Mouse (Mus musculus) forebrain, embryonic 14.5 days (tissue): Measurements from ENCODE around the gene Olfr433. TPM values are rescaled to one million over a fixed set of nuclear protein-coding genes. Genes with fewer than 3 reads are reported as not detected.
"Not testable (repeated sequence)": the region's sequence is repeated elsewhere in the genome, so short reads cannot be mapped to it uniquely, and the experiment has no call there.

Experiments
- ATAC-seq: fragments of 200-750 bp; cut with Nextera tagmentation; 2 replicates; pipeline ENCODE4 v1.8.0; 2017; ENCODE audit warnings: mild to moderate bottlenecking, moderate library complexity
- DNase-seq: peaks from one replicate; pipeline ENCODE4 v3.0.0-alpha.2; 2015; ENCODE audit warnings: low spot score
- H3K27ac ChIP-seq: fragments of 300-500 bp; sonication (generic); 2 replicates; pipeline ENCODE4 v1.5.1; 2014; ENCODE audit warnings: low read depth, mild to moderate bottlenecking, control low read depth, low read length, moderate library complexity
- H3K27me3 ChIP-seq: fragments of 300-500 bp; sonication (generic); replicated peaks from 2 replicates; pipeline ENCODE4 v1.6.1; 2014; ENCODE audit warnings: low read length, control low read depth, mixed read lengths; ENCODE audit not compliant: control insufficient read depth, insufficient read depth
- H3K36me3 ChIP-seq: fragments of 300-500 bp; sonication (generic); 2 replicates; pipeline ENCODE4 v1.6.1; 2014; ENCODE audit warnings: low read length, control low read depth; ENCODE audit not compliant: control insufficient read depth, insufficient read depth
- H3K4me1 ChIP-seq: fragments of 300-500 bp; sonication (generic); 2 replicates; pipeline ENCODE4 v1.6.1; 2014; ENCODE audit warnings: antibody characterized with exemption, low read length, control low read depth; ENCODE audit not compliant: control insufficient read depth, insufficient read depth
- H3K4me2 ChIP-seq: fragments of 300-500 bp; sonication (generic); 2 replicates; pipeline ENCODE4 v1.6.1; 2014; ENCODE audit warnings: mild to moderate bottlenecking, control low read depth, low read length
- H3K4me3 ChIP-seq: fragments of 300-500 bp; sonication (generic); 2 replicates; pipeline ENCODE4 v1.5.1; 2014; ENCODE audit warnings: low read depth, low read length, control low read depth
- H3K9ac ChIP-seq: fragments of 300-500 bp; sonication (generic); 2 replicates; pipeline ENCODE4 v1.6.1; 2014; ENCODE audit warnings: mild to moderate bottlenecking, low read length, control low read depth, moderate library complexity
- H3K9me3 ChIP-seq: fragments of 300-500 bp; sonication (generic); replicated peaks from 2 replicates; pipeline ENCODE4 v1.6.1; 2016; ENCODE audit warnings: low read length, control low read depth, mixed read lengths; ENCODE audit not compliant: control insufficient read depth
- WGBS: fragments of 180-500 bp; shearing (Covaris S2); extraction: QIAGEN DNeasy Blood & Tissue Kit; methylation state at CpG from one replicate; pipeline ENCODE4 v1.1.7; 2014; 5-methylcytosine and 5-hydroxymethylcytosine counted together
- polyA plus RNA-seq: library from polyadenylated mRNA; unstranded; fragments of >200 nt; fragmentation: Nextera tagmentation; extraction: Ambion mirVana; gene quantifications from 2 replicates; pipeline ENCODE4 v1.2.1, GENCODE M21; 2014

Gene Olfr433
- not detected in 2 replicates for polyA plus RNA-seq

- H3K27me3 ChIP-seq, result no peaks in the 10 kb centered on the region
- DNase-seq (no peak), ATAC-seq (no peak)
- H3K9me3 ChIP-seq, result no peaks in the 10 kb centered on the region
- H3K4me1 ChIP-seq, result no peaks in the 10 kb centered on the region
- no peak within 1 kb of the TSS for H3K27ac ChIP-seq
- H3K9ac ChIP-seq, result no peak within 1 kb of the TSS
- no peak within 1 kb of the TSS for H3K4me2 ChIP-seq
- H3K36me3 ChIP-seq, result no peaks in the 10 kb centered on the region
- WGBS, result 92% methylated on average over 7 of the region's 7 CpGs
- H3K4me3 ChIP-seq, result no peak within 1 kb of the TSS
Measured at GRCm38 (mm10) chr1:174040523-174041177, at the start of gene Olfr433. Gene Olfr433 (plus strand): TSS chr1:174040705.

GRCm38 (mm10) chr1:173995003-173995402 lies 45.5 kb upstream of the Olfr433 start:
- Histone ChIP-seq H3K4me3 (no peak overlapping the region), H3K4me1 (no peaks in the 10 kb centered on the region), H3K4me2 (no peak overlapping the region), H3K9ac (no peak overlapping the region), H3K36me3 (no peaks in the 10 kb centered on the region), H3K9me3 (no peaks in the 10 kb centered on the region), H3K27ac (no peak overlapping the region), H3K27me3 (no peaks in the 10 kb centered on the region)
- DNase-seq (no peak), ATAC-seq (no peak)
- 90% methylated on average over 4 of the region's 4 CpGs for WGBS

GRCm38 (mm10) chr1:174004352-174005109 lies 36.0 kb upstream of the Olfr433 start:
- not testable (repeated sequence) for H3K4me3 ChIP-seq, H3K36me3 ChIP-seq, H3K27me3 ChIP-seq, ATAC-seq, H3K4me1 ChIP-seq, H3K9ac ChIP-seq, H3K9me3 ChIP-seq, H3K4me2 ChIP-seq, DNase-seq, H3K27ac ChIP-seq
- 81% methylated on average over 1 of the region's 3 CpGs for WGBS

- not testable (repeated sequence) for H3K9ac ChIP-seq, H3K27ac ChIP-seq, DNase-seq, H3K36me3 ChIP-seq, H3K4me3 ChIP-seq, H3K4me2 ChIP-seq, H3K4me1 ChIP-seq, H3K27me3 ChIP-seq, H3K9me3 ChIP-seq, ATAC-seq
Measured at GRCm38 (mm10) chr1:174007050-174007449, 33.5 kb upstream of the Olfr433 start.

GRCm38 (mm10) chr1:174031698-174032097 lies 8.8 kb upstream of the Olfr433 start, which contains the start of gene Ifi205:
Gene Ifi205 (minus strand): TSS chr1:174031810.
- Histone ChIP-seq H3K27ac (no peak within 1 kb of the TSS), H3K27me3 (no peaks in the 10 kb centered on the region), H3K4me3 (no peak within 1 kb of the TSS), H3K4me1 (no peaks in the 10 kb centered on the region), H3K4me2 (no peak within 1 kb of the TSS), H3K9me3 (no peaks in the 10 kb centered on the region), H3K9ac (no peak within 1 kb of the TSS), H3K36me3 (no peaks in the 10 kb centered on the region)
- no peak for DNase-seq
- ATAC-seq, result no peak
- 41% methylated on average over 1 of the region's 1 CpGs for WGBS

GRCm38 (mm10) chr1:174035841-174036240 lies 4.7 kb upstream of the Olfr433 start:
- ATAC-seq (no peak), DNase-seq (no peak)
- no peak overlapping the region for H3K9ac ChIP-seq
- H3K4me3 ChIP-seq, result no peak overlapping the region
- H3K36me3 ChIP-seq, result no peaks in the 10 kb centered on the region
- no peaks in the 10 kb centered on the region for H3K9me3 ChIP-seq
- H3K27me3 ChIP-seq, result no peaks in the 10 kb centered on the region
- H3K4me2 ChIP-seq, result no peak overlapping the region
- H3K27ac ChIP-seq, result no peak overlapping the region
- no peaks in the 10 kb centered on the region for H3K4me1 ChIP-seq
- WGBS, result 22% methylated on average over 4 of the region's 4 CpGs

GRCm38 (mm10) chr1:174038480-174038879 lies 2.0 kb upstream of the Olfr433 start:
- Histone ChIP-seq H3K4me2 (no peak overlapping the region), H3K27me3 (no peaks in the 10 kb centered on the region), H3K27ac (no peak overlapping the region), H3K4me3 (no peak overlapping the region), H3K9me3 (no peaks in the 10 kb centered on the region), H3K36me3 (no peaks in the 10 kb centered on the region), H3K4me1 (no peaks in the 10 kb centered on the region), H3K9ac (no peak overlapping the region)
- DNase-seq (no peak), ATAC-seq (no peak)
- WGBS, result 92% methylated on average over 3 of the region's 3 CpGs

GRCm38 (mm10) chr1:174042091-174042884 lies 1.8 kb downstream of the Olfr433 start:
- 88% methylated on average over 12 of the region's 12 CpGs for WGBS
- H3K27me3 ChIP-seq, H3K36me3 ChIP-seq, H3K4me2 ChIP-seq, H3K4me3 ChIP-seq, ATAC-seq, H3K4me1 ChIP-seq, H3K27ac ChIP-seq, H3K9me3 ChIP-seq, H3K9ac ChIP-seq, DNase-seq: not testable (repeated sequence)
